Mouse (Mus musculus): ENCODE results near the gene Spata31d1a. TPM values are rescaled to one million over a fixed set of nuclear protein-coding genes. Genes with fewer than 3 reads are reported as not detected.

Gene Spata31d1a
- 0.03 and 0.08 TPM in 2 replicates for polyA plus RNA-seq (2012; rRNA removed)

- WGBS, result 93% methylated on average over 15 of the region's 15 CpGs
- TF ChIP-seq POLR2A (IDR thresholded peaks at IDR 0.05; ENCODE audit: control insufficient read depth, extremely low read depth, insufficient read depth, low read length, poor library complexity) (no peak), CTCF (IDR thresholded peaks at IDR 0.05; ENCODE audit: borderline replicate concordance, control insufficient read depth, extremely low read depth, insufficient read depth, low read length, poor library complexity) (no peak)
- Histone ChIP-seq H3K4me3 (ENCODE audit: control insufficient read depth, insufficient read depth, low read length) (no peak within 1 kb of the TSS), H3K4me1 (replicated peaks; ENCODE audit: control insufficient read depth, insufficient read depth, low read length) (peaks cover under 1% of the 10 kb centered on the region; the same call in 1 of the 2 replicates), H3K27me3 (ENCODE audit: control insufficient read depth, insufficient read depth, low read length) (no peaks in the 10 kb centered on the region), H3K36me3 (ENCODE audit: control insufficient read depth, insufficient read depth, low read length) (no peaks in the 10 kb centered on the region), H3K27ac (ENCODE audit: control insufficient read depth, insufficient read depth, low read length) (no peak within 1 kb of the TSS)
- no peak for DNase-seq
Observed at GRCm38 (mm10) chr13:59710230-59710629, at the start of gene Spata31d1a. TSS of gene Spata31d1a (minus strand) at chr13:59710330.

- Histone ChIP-seq H3K4me1 (replicated peaks; ENCODE audit: control insufficient read depth, insufficient read depth, low read length) (no peaks in the 10 kb centered on the region), H3K36me3 (ENCODE audit: control insufficient read depth, insufficient read depth, low read length) (peaks cover 15% of the 10 kb centered on the region), H3K27me3 (ENCODE audit: control insufficient read depth, insufficient read depth, low read length) (no peaks in the 10 kb centered on the region), H3K4me3 (ENCODE audit: control insufficient read depth, insufficient read depth, low read length) (no peak overlapping the region), H3K27ac (ENCODE audit: control insufficient read depth, insufficient read depth, low read length) (no peak overlapping the region)
- DNase-seq, result no peak
- 95% methylated on average over 7 of the region's 7 CpGs for WGBS
- TF ChIP-seq CTCF (IDR thresholded peaks at IDR 0.05; ENCODE audit: borderline replicate concordance, control insufficient read depth, extremely low read depth, insufficient read depth, low read length, poor library complexity), result no peak
- TF ChIP-seq POLR2A (IDR thresholded peaks at IDR 0.05; ENCODE audit: control insufficient read depth, extremely low read depth, insufficient read depth, low read length, poor library complexity), result no peak
Observed at GRCm38 (mm10) chr13:59756906-59757305, 46.8 kb upstream of the Spata31d1a start.

- no peak overlapping the region for H3K27ac ChIP-seq (ENCODE audit: control insufficient read depth, insufficient read depth, low read length)
- H3K27me3 ChIP-seq (ENCODE audit: control insufficient read depth, insufficient read depth, low read length), result no peaks in the 10 kb centered on the region
- H3K4me3 ChIP-seq (ENCODE audit: control insufficient read depth, insufficient read depth, low read length), result no peak overlapping the region
- H3K36me3 ChIP-seq (ENCODE audit: control insufficient read depth, insufficient read depth, low read length), result no peaks in the 10 kb centered on the region
- WGBS, result 93% methylated on average over 12 of the region's 12 CpGs
- DNase-seq, result no peak
- TF ChIP-seq CTCF (IDR thresholded peaks at IDR 0.05; ENCODE audit: borderline replicate concordance, control insufficient read depth, extremely low read depth, insufficient read depth, low read length, poor library complexity), result no peak
- TF ChIP-seq POLR2A (IDR thresholded peaks at IDR 0.05; ENCODE audit: control insufficient read depth, extremely low read depth, insufficient read depth, low read length, poor library complexity), result no peak
- peaks cover 6% of the 10 kb centered on the region for H3K4me1 ChIP-seq (replicated peaks; ENCODE audit: control insufficient read depth, insufficient read depth, low read length)
Observed at GRCm38 (mm10) chr13:59750310-59750709, 40.2 kb upstream of the Spata31d1a start.

GRCm38 (mm10) chr13:59746711-59747110 is 36.6 kb upstream of the Spata31d1a start, which contains the start of gene 1700014D04Rik:
TSS of gene 1700014D04Rik (minus strand) at chr13:59746752.
- peaks cover 6% of the 10 kb centered on the region for H3K4me1 ChIP-seq (replicated peaks; ENCODE audit: control insufficient read depth, insufficient read depth, low read length)
- H3K27me3 ChIP-seq (ENCODE audit: control insufficient read depth, insufficient read depth, low read length), result no peaks in the 10 kb centered on the region
- no peak for TF ChIP-seq CTCF (IDR thresholded peaks at IDR 0.05; ENCODE audit: borderline replicate concordance, control insufficient read depth, extremely low read depth, insufficient read depth, low read length, poor library complexity)
- TF ChIP-seq POLR2A (IDR thresholded peaks at IDR 0.05; ENCODE audit: control insufficient read depth, extremely low read depth, insufficient read depth, low read length, poor library complexity), result no peak
- WGBS, result 94% methylated on average over 9 of the region's 9 CpGs
- no peaks in the 10 kb centered on the region for H3K36me3 ChIP-seq (ENCODE audit: control insufficient read depth, insufficient read depth, low read length)
- H3K27ac ChIP-seq (ENCODE audit: control insufficient read depth, insufficient read depth, low read length), result no peak within 1 kb of the TSS
- no peak within 1 kb of the TSS for H3K4me3 ChIP-seq (ENCODE audit: control insufficient read depth, insufficient read depth, low read length)
- DNase-seq, result no peak

- H3K36me3 ChIP-seq (ENCODE audit: control insufficient read depth, insufficient read depth, low read length), result no peaks in the 10 kb centered on the region
- DNase-seq, result no peak
- H3K4me1 ChIP-seq (replicated peaks; ENCODE audit: control insufficient read depth, insufficient read depth, low read length), result peaks cover 6% of the 10 kb centered on the region
- TF ChIP-seq CTCF (IDR thresholded peaks at IDR 0.05; ENCODE audit: borderline replicate concordance, control insufficient read depth, extremely low read depth, insufficient read depth, low read length, poor library complexity), result no peak
- TF ChIP-seq POLR2A (IDR thresholded peaks at IDR 0.05; ENCODE audit: control insufficient read depth, extremely low read depth, insufficient read depth, low read length, poor library complexity), result no peak
- H3K27ac ChIP-seq (ENCODE audit: control insufficient read depth, insufficient read depth, low read length), result no peak overlapping the region
- WGBS, result 95% methylated on average over 6 of the region's 6 CpGs
- H3K4me3 ChIP-seq (ENCODE audit: control insufficient read depth, insufficient read depth, low read length), result no peak overlapping the region
- no peaks in the 10 kb centered on the region for H3K27me3 ChIP-seq (ENCODE audit: control insufficient read depth, insufficient read depth, low read length)
Observed at GRCm38 (mm10) chr13:59746164-59746563, 36.0 kb upstream of the Spata31d1a start.

- DNase-seq, result no peak
- no peaks in the 10 kb centered on the region for H3K27me3 ChIP-seq (ENCODE audit: control insufficient read depth, insufficient read depth, low read length)
- no peaks in the 10 kb centered on the region for H3K36me3 ChIP-seq (ENCODE audit: control insufficient read depth, insufficient read depth, low read length)
- WGBS, result 44% methylated on average over 6 of the region's 6 CpGs
- no peak overlapping the region for H3K27ac ChIP-seq (ENCODE audit: control insufficient read depth, insufficient read depth, low read length)
- peaks cover 3% of the 10 kb centered on the region; the same call in 1 of the 2 replicates for H3K4me1 ChIP-seq (replicated peaks; ENCODE audit: control insufficient read depth, insufficient read depth, low read length)
- no peak overlapping the region for H3K4me3 ChIP-seq (ENCODE audit: control insufficient read depth, insufficient read depth, low read length)
- no peak for TF ChIP-seq POLR2A (IDR thresholded peaks at IDR 0.05; ENCODE audit: control insufficient read depth, extremely low read depth, insufficient read depth, low read length, poor library complexity)
- TF ChIP-seq CTCF (IDR thresholded peaks at IDR 0.05; ENCODE audit: borderline replicate concordance, control insufficient read depth, extremely low read depth, insufficient read depth, low read length, poor library complexity), result no peak
Observed at GRCm38 (mm10) chr13:59745462-59745861, 35.3 kb upstream of the Spata31d1a start.

GRCm38 (mm10) chr13:59741697-59742096 is 31.6 kb upstream of the Spata31d1a start:
- H3K27ac ChIP-seq (ENCODE audit: control insufficient read depth, insufficient read depth, low read length), result no peak overlapping the region
- 45% methylated on average over 10 of the region's 10 CpGs for WGBS
- no peak overlapping the region for H3K4me3 ChIP-seq (ENCODE audit: control insufficient read depth, insufficient read depth, low read length)
- no peak for TF ChIP-seq POLR2A (IDR thresholded peaks at IDR 0.05; ENCODE audit: control insufficient read depth, extremely low read depth, insufficient read depth, low read length, poor library complexity)
- DNase-seq, result peak; percentile 19
- H3K36me3 ChIP-seq (ENCODE audit: control insufficient read depth, insufficient read depth, low read length), result no peaks in the 10 kb centered on the region
- H3K27me3 ChIP-seq (ENCODE audit: control insufficient read depth, insufficient read depth, low read length), result no peaks in the 10 kb centered on the region
- H3K4me1 ChIP-seq (replicated peaks; ENCODE audit: control insufficient read depth, insufficient read depth, low read length), result peaks cover 3% of the 10 kb centered on the region; the same call in 1 of the 2 replicates
